Mouse (Mus musculus): Measurements from ENCODE around the gene Il3ra.

The Il3ra gene

GRCm38 (mm10) chr14:14355360-14355646, 9.2 kb downstream of the Il3ra start:
- DNase-seq, result no peak

GRCm38 (mm10) chr14:14395535-14395934, 49.5 kb downstream of the Il3ra start:
- no peak for DNase-seq

- DNase-seq, result no peak
Observed at GRCm38 (mm10) chr14:14400998-14401397, 54.9 kb downstream of the Il3ra start, which contains the start of gene Olfr721-ps1. Gene Olfr721-ps1 (plus strand): TSS chr14:14401298.
